Mouse (Mus musculus) neural tube, embryonic 15.5 days (tissue): ENCODE results near the gene Rps18. TPM values are rescaled to one million over a fixed set of nuclear protein-coding genes. Genes with fewer than 3 reads are reported as not detected.

Source experiments
- ATAC-seq: fragments of 200-750 bp; cut with Nextera tagmentation; 2 replicates; pipeline ENCODE4 v1.8.0; 2017; ENCODE audit warnings: mild to moderate bottlenecking, moderate TSS enrichment, moderate library complexity; ENCODE audit not compliant: low FRiP score
- H3K27ac ChIP-seq: fragments of 300-500 bp; sonication (generic); replicated peaks from 2 replicates; pipeline ENCODE4 v1.5.1; 2015; ENCODE audit warnings: mild to moderate bottlenecking, inconsistent platforms
- H3K27me3 ChIP-seq: fragments of 300-500 bp; sonication (generic); replicated peaks from 2 replicates; pipeline ENCODE4 v1.6.1; 2015; ENCODE audit warnings: inconsistent platforms
- H3K36me3 ChIP-seq: fragments of 300-500 bp; sonication (generic); 2 replicates; pipeline ENCODE4 v1.6.1; 2015; ENCODE audit warnings: inconsistent platforms
- H3K4me1 ChIP-seq: fragments of 300-500 bp; sonication (generic); 2 replicates; pipeline ENCODE4 v1.6.1; 2015; ENCODE audit warnings: inconsistent platforms
- H3K4me2 ChIP-seq: fragments of 300-500 bp; sonication (generic); 2 replicates; pipeline ENCODE4 v1.6.1; 2015; ENCODE audit warnings: inconsistent platforms, mild to moderate bottlenecking, moderate library complexity
- H3K4me3 ChIP-seq: fragments of 300-500 bp; sonication (generic); replicated peaks from 2 replicates; pipeline ENCODE4 v1.5.1; 2015; ENCODE audit warnings: mild to moderate bottlenecking, inconsistent platforms
- H3K9ac ChIP-seq: fragments of 300-500 bp; sonication (generic); replicated peaks from 2 replicates; pipeline ENCODE4 v1.6.1; 2015; ENCODE audit warnings: mild to moderate bottlenecking, inconsistent platforms
- H3K9me3 ChIP-seq: fragments of 300-500 bp; sonication (generic); replicated peaks from 2 replicates; pipeline ENCODE4 v1.6.1; 2016; ENCODE audit warnings: inconsistent platforms
- WGBS: fragments of 180-500 bp; shearing (Covaris S2); methylation state at CpG from one replicate; pipeline ENCODE4 v1.1.7; 2015; ENCODE audit warnings: mixed read lengths; 5-methylcytosine and 5-hydroxymethylcytosine counted together
- polyA plus RNA-seq: library from polyadenylated mRNA; unstranded; fragments of >200 nt; fragmentation: Nextera tagmentation; extraction: Ambion mirVana; gene quantifications from 2 replicates; pipeline ENCODE4 v1.2.1, GENCODE M21; 2015

Gene Rps18
- polyA plus RNA-seq, 1 experiment from 2014 or later: 778 TPM

- no peak overlapping the region for H3K27ac ChIP-seq
- WGBS: 94% methylated on average over 17 of the region's 17 CpGs
- no peak overlapping the region for H3K4me2 ChIP-seq
- no peaks in the 10 kb centered on the region for H3K4me1 ChIP-seq
- no peak for ATAC-seq
- H3K9ac ChIP-seq: no peak overlapping the region
- H3K27me3 ChIP-seq: 0 out of 2 replicates have a peak, but pooled peaks cover 2% of the 10 kb centered on the region
- H3K4me3 ChIP-seq: no peak overlapping the region
- no peaks in the 10 kb centered on the region for H3K9me3 ChIP-seq
- peaks cover 51% of the 10 kb centered on the region for H3K36me3 ChIP-seq
These were observed 9.5 kb upstream of the Rps18 start for GRCm38 (mm10) chr17:33965082-33965845.

- Histone ChIP-seq H3K4me3 (no peak overlapping the region), H3K36me3 (peaks cover 73% of the 10 kb centered on the region), H3K4me2 (no peak overlapping the region), H3K9ac (no peak overlapping the region), H3K4me1 (peaks cover 2% of the 10 kb centered on the region), H3K9me3 (no peaks in the 10 kb centered on the region), H3K27me3 (no peaks in the 10 kb centered on the region), H3K27ac (no peak overlapping the region)
- 97% methylated on average over 7 of the region's 7 CpGs for WGBS
- no peak for ATAC-seq
These were observed 7.1 kb upstream of the Rps18 start for GRCm38 (mm10) chr17:33962876-33963275.

GRCm38 (mm10) chr17:33959948-33960347, 4.1 kb upstream of the Rps18 start:
- ATAC-seq: no peak
- Histone ChIP-seq H3K27ac (no peak overlapping the region), H3K9me3 (no peaks in the 10 kb centered on the region), H3K36me3 (peaks cover 58% of the 10 kb centered on the region), H3K4me1 (peaks cover 19% of the 10 kb centered on the region), H3K4me2 (no peak overlapping the region), H3K27me3 (no peaks in the 10 kb centered on the region), H3K9ac (no peak overlapping the region), H3K4me3 (no peak overlapping the region)
- WGBS: 95% methylated on average over 15 of the region's 15 CpGs

GRCm38 (mm10) chr17:33959135-33959534, 3.3 kb upstream of the Rps18 start:
- Histone ChIP-seq H3K27me3 (no peaks in the 10 kb centered on the region), H3K9me3 (no peaks in the 10 kb centered on the region), H3K4me1 (peaks cover 26% of the 10 kb centered on the region), H3K4me2 (no peak overlapping the region), H3K27ac (no peak overlapping the region), H3K36me3 (peaks cover 56% of the 10 kb centered on the region), H3K4me3 (no peak overlapping the region), H3K9ac (no peak overlapping the region)
- ATAC-seq: no peak
- WGBS: 97% methylated on average over 13 of the region's 13 CpGs

GRCm38 (mm10) chr17:33958451-33958850, 2.6 kb upstream of the Rps18 start:
- WGBS: 95% methylated on average over 11 of the region's 11 CpGs
- H3K27me3 ChIP-seq: no peaks in the 10 kb centered on the region
- H3K36me3 ChIP-seq: peaks cover 54% of the 10 kb centered on the region
- no peak overlapping the region for H3K4me3 ChIP-seq
- no peak overlapping the region for H3K4me2 ChIP-seq
- no peak overlapping the region for H3K9ac ChIP-seq
- H3K4me1 ChIP-seq: peaks cover 33% of the 10 kb centered on the region
- H3K9me3 ChIP-seq: no peaks in the 10 kb centered on the region
- no peak overlapping the region for H3K27ac ChIP-seq
- ATAC-seq: no peak

- Histone ChIP-seq H3K27ac (no peak overlapping the region), H3K4me1 (peaks cover 43% of the 10 kb centered on the region), H3K9me3 (no peaks in the 10 kb centered on the region), H3K27me3 (no peaks in the 10 kb centered on the region), H3K4me2 (no peak overlapping the region), H3K4me3 (no peak overlapping the region), H3K36me3 (peaks cover 53% of the 10 kb centered on the region), H3K9ac (no peak overlapping the region)
- 92% methylated on average over 6 of the region's 6 CpGs for WGBS
- ATAC-seq: no peak
These were observed 1.7 kb upstream of the Rps18 start for GRCm38 (mm10) chr17:33957493-33957892.

- ATAC-seq: 0 out of 2 replicates have a peak, but pooled peaks have one; percentile 2
- H3K9ac ChIP-seq: peak overlapping the region; percentile 83
- 7% methylated on average over 10 of the region's 10 CpGs for WGBS
- H3K4me3 ChIP-seq: peak overlapping the region; percentile 85
- H3K4me2 ChIP-seq: peak overlapping the region; percentile 84
- H3K36me3 ChIP-seq: peaks cover 46% of the 10 kb centered on the region
- no peaks in the 10 kb centered on the region for H3K27me3 ChIP-seq
- peaks cover 53% of the 10 kb centered on the region for H3K4me1 ChIP-seq
- no peaks in the 10 kb centered on the region for H3K9me3 ChIP-seq
- peak overlapping the region; percentile 95 for H3K27ac ChIP-seq
These were observed 535 bp upstream of the Rps18 start for GRCm38 (mm10) chr17:33956336-33956735.

- peak overlapping the region; percentile 90 for H3K9ac ChIP-seq
- peak overlapping the region; percentile 89 for H3K27ac ChIP-seq
- H3K36me3 ChIP-seq: peaks cover 35% of the 10 kb centered on the region
- under 1% methylated on average over 33 of the region's 33 CpGs for WGBS
- ATAC-seq: peak; percentile 29; the same call in 1 of the 2 replicates
- peak overlapping the region; percentile 83 for H3K4me2 ChIP-seq
- peak overlapping the region; percentile 85 for H3K4me3 ChIP-seq
- peaks cover 67% of the 10 kb centered on the region for H3K4me1 ChIP-seq
- H3K9me3 ChIP-seq: no peaks in the 10 kb centered on the region
- no peaks in the 10 kb centered on the region for H3K27me3 ChIP-seq
These were observed 901 bp downstream of the Rps18 start for GRCm38 (mm10) chr17:33954646-33955554.

- 34% methylated on average over 5 of the region's 5 CpGs for WGBS
- no peaks in the 10 kb centered on the region for H3K27me3 ChIP-seq
- peak overlapping the region; percentile 83 for H3K4me2 ChIP-seq
- no peak for ATAC-seq
- peak overlapping the region; percentile 90 for H3K9ac ChIP-seq
- no peaks in the 10 kb centered on the region for H3K9me3 ChIP-seq
- H3K4me1 ChIP-seq: peaks cover 75% of the 10 kb centered on the region
- H3K36me3 ChIP-seq: peaks cover 34% of the 10 kb centered on the region
- H3K4me3 ChIP-seq: peak overlapping the region; percentile 85
- peak overlapping the region; percentile 89; the same call in 1 of the 2 replicates for H3K27ac ChIP-seq
These were observed 1.7 kb downstream of the Rps18 start for GRCm38 (mm10) chr17:33953961-33954565.

- no peak overlapping the region for H3K27ac ChIP-seq
- peaks cover 29% of the 10 kb centered on the region for H3K36me3 ChIP-seq
- peak overlapping the region; percentile 83; the same call in 1 of the 2 replicates for H3K4me2 ChIP-seq
- peaks cover 83% of the 10 kb centered on the region for H3K4me1 ChIP-seq
- no peak for ATAC-seq
- H3K9ac ChIP-seq: peak overlapping the region; percentile 18; the same call in 1 of the 2 replicates
- no peak overlapping the region for H3K4me3 ChIP-seq
- 82% methylated on average over 3 of the region's 3 CpGs for WGBS
- H3K9me3 ChIP-seq: no peaks in the 10 kb centered on the region
- H3K27me3 ChIP-seq: no peaks in the 10 kb centered on the region
These were observed 2.5 kb downstream of the Rps18 start for GRCm38 (mm10) chr17:33953310-33953709.

- 80% methylated on average over 4 of the region's 4 CpGs for WGBS
- Histone ChIP-seq H3K9me3 (no peaks in the 10 kb centered on the region), H3K36me3 (peaks cover 31% of the 10 kb centered on the region), H3K9ac (peak overlapping the region; percentile 18; the same call in 1 of the 2 replicates), H3K4me2 (no peak overlapping the region), H3K4me1 (peaks cover 85% of the 10 kb centered on the region), H3K4me3 (no peak overlapping the region), H3K27me3 (no peaks in the 10 kb centered on the region), H3K27ac (no peak overlapping the region)
- no peak for ATAC-seq
These were observed 2.9 kb downstream of the Rps18 start for GRCm38 (mm10) chr17:33952879-33953278.
